Mouse (Mus musculus) liver (tissue): ENCODE measurements around the gene Fbxl5.

Experiments
- DNase-seq: peaks from one replicate; pipeline ENCODE4 v3.0.0-alpha.2; 2020; ENCODE audit warnings: mixed read lengths

The Fbxl5 gene

GRCm38 (mm10) chr5:43821538-43821937 is at the start of gene Fbxl5:
Gene Fbxl5, minus strand, starts transcription at chr5:43821638.
- no peak for DNase-seq

- DNase-seq = peak; percentile 19
These were observed 47.5 kb upstream of the Fbxl5 start for GRCm38 (mm10) chr5:43868711-43869600.

DNA sequence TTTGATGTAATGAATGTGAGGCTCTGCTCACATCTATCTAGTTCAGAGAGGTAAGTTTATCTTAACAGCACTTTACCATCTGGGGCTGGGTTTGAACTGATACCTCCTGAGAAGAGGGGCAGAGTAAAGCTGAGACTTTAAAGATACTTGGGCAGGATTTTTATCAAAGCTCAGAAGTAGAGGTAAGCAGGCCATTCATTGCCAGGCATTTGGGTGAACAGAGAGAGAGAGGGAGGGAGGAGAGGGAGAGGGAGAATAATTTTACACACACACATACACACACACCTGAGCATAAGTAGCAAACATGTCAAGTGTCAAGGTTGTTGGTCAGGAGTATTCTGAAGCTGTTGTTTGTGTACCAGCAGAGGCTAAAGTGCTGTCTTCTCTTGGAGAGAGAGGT is 46.8 kb upstream of the Fbxl5 start, which contains the start of gene Cd38:
TSS of gene Cd38 (plus strand) at position 301 of the 400 bp plus-strand sequence.
- DNase-seq = no peak

DNA sequence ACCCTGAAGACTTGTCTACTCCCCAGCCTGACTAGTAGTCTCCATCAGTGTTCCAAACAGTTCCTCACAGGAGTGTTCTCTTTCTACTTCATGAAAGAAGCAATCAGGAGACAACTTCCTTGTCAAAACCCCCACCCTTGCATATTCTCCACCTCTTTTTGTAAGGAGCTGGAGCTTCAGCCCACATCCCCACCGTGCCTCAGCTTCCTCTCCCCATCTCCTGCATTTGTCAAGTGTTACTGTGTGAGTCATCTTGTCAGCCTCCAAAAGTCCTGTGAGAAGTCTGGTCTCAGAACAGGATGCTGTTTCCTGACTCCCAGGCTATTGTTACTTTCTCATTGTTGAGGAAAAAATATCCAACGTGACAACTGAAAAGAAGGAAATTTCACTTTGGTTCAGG is 43.9 kb upstream of the Fbxl5 start:
- no peak for DNase-seq

DNA sequence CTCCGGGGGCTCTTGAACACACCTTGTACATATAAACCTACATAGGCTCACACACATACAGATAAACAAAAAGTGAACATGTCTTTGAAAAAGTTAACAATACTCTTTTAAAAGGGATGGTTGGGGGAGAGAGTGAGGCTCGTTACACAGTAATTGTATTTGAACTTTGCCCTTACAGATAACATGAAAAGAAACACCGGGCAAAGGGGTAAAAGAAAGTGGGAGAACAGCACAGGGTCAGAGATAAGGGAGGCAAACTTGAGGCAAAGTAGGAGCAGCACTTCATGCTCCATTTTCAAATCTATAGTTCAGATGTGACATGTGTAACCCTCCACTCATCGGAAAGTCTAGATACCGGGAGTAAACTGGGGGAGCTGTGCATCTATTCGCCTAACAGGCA is 42.2 kb upstream of the Fbxl5 start:
- no peak for DNase-seq

DNA sequence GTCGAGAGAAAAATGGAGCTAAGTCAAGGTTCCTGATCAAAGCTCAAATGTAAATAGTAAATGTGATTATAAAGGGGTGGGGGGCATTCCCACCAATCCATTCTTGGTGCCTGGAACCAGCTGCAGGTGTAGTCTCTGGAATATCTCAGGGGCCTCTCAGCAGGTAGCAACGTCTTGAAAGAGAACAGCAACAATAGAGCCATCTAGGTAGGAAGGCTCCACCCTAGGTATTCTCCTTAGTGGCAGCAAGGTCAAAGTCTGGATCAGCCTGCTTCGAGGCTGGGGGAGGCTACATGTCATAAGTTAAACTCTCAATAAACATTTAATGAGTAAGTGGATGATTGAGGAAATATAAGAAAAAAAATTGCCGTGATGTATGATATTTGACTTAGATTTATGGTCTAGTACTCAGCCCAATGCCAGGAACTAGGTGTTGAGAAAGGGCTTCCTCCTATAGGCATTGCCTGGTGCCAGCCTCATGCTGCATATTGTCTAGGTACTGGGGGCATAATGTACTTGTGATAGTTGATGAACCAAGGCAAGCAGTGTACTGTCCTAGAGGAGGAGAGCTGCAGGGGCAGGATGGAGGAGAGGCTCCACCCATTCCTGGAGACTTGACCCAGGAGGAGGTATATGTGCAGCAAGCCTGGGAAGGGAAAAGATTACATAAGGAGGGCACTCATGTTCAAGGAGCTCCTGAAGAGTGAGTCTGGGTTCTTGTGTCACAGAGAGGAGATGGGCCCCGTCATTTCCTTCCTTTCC is 39.4 kb upstream of the Fbxl5 start:
- DNase-seq = no peak

DNA sequence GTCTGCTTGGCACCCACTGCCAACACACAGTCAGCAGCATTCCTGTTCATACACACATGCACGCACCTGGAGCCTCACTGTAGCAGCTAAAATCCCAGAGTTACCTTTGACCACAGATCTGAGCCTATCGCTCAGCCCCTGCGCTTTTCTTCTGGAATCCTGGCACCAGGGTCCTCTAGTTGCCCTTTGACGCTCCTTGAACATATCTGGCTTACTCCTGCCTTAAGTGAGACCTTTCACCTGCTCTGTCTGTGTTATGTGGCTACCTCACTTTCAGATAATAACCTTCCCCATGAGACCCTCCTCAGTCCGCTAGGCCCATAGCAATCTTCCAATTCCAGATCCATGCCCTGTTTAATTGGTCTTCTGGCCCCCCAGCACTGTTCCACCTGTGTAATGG is 38.7 kb upstream of the Fbxl5 start:
- DNase-seq = no peak

DNA sequence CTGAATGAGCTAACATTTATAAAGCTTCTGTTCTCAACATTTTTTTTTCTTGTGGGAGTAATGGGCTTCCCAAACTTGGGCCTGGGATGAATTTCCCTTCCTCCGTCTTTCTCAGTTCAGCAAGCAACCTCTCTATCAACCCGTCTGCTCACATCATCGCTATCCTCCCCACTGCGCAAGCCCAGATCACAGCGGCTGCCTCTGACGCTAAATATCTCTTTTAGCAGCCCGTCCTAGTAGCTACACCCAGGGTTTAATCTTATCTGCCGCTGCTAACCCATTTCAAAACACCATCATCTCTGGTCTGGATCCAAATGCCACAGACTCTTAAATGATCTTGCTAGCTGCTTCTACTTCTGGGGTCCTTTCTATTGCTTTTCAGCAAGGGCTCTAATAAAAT is 38.2 kb upstream of the Fbxl5 start:
- no peak for DNase-seq

DNA sequence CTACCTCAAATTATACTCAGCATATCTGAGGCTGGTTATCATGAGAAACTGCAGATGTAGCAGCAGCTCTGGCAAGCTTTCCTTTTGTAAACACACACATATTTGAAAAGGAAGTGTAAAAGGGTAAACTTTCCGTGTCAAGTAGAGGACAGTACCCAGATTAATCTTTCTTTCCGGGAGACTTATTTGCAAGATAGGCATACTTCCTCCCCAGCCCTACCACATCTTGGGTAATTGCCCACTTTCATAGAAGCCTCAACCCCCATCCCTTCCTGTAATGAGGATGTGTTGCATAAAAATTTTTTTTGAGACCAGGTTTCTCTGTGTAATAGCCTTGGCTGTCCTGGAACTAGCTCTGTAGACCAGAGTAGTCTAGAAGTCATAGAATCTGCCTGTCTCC is 34.3 kb upstream of the Fbxl5 start:
- no peak for DNase-seq

DNA sequence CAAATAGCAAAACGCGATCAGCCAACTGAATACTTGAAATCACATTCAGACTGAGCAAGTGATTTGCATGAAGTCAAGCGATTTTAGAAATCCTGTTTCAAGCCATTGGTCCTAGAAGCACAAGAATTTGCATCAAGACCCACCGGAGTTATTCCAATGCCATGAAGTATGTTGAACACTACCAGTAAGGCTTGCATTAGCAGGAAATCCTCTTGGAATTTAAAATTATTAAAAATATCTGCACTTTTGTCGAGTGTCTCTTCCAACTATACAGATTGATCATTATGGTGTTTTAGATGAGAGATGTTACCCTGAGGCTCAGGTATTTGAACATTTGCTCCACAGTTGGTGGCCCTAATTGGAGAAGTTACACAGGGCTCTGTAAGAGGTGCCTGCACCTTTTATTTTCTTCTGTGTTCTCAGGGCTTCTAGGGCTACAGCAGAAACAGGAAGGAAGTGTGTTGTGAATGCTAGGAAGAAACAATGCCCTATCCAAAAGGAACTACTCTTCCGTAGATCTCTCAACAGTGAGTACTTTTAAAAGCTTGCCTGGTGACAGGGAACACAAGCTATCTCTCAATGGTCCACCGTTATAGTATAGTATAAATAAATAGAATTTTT is 32.5 kb upstream of the Fbxl5 start:
- no peak for DNase-seq

DNA sequence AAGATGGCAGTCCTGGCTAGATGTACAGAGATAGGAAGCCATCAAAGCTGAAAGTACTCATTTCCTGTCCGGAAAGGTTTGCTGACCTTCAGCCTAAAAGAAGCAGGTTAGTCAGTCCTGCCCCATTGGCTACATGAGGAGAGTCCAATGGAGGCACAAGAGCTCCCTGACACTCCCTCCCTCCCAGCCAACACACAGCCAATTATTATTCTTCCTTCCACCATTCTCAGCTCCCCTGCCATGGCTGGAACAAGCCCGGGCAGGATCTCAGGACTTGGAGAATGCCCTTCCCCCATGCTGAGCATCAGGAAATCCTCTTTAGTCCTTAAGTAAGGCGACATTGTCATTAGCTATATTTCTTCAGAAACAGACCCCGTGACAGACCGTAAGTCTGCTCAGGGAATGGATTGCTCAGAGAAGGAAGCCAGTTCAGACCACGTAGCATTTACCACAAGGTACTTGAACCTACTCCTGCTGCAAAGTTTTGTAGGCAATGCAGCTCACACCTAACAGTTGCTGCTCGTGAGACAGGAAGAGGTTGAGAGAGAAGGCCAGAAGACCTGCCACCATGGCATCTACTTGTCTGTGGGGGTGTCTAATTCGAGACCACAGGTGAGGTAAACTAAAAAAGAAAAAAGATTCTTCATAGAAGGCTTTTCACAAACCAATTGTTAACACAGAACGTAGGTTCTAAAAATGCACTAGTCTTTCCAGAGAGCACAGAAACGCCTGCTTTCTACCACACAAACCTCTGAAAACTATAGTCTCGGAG is 31.8 kb upstream of the Fbxl5 start:
- no peak for DNase-seq

DNA sequence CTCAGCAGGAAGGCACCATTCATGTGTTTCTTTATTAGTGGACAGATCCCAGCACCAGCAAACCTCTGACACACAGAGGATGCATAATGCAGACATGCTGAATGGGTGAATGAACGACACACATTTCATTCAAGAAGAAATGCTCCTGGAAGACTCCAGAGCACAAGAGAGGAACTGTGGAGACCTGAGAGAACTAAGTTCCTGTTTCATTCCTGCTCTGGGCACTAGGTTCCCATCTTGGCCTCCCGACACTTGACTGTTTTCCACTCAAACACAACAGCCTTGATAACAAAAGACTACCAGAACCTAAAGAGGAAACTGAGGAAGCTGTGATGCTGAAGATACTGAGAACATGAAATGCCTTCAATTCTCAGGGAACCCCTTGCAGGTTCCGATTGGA is 26.8 kb upstream of the Fbxl5 start:
- no peak for DNase-seq

GRCm38 (mm10) chr5:43847555-43847954 is 26.1 kb upstream of the Fbxl5 start:
- DNase-seq = no peak

DNA sequence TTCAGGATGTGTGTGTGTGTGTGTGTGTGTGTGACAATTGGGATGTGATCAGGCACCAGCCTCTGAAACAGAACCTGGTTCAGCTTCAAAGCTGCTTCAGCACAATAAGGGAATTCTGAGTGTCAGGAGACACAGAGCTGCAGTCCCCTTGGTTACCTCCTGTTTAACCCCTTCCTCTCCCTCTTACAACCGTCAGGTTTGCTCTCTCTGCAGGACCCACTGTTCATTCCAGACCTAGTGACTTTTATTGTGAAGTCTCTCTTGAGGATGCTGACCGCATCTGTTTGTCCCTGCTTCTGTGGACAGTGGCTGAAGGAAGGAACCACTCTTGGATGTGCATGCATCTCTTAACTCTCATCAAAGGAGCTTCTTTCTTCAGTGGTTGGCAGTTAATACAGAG is 24.8 kb upstream of the Fbxl5 start:
- DNase-seq = no peak

- DNase-seq = no peak
These were observed 24.2 kb upstream of the Fbxl5 start for GRCm38 (mm10) chr5:43845646-43846045.

DNA sequence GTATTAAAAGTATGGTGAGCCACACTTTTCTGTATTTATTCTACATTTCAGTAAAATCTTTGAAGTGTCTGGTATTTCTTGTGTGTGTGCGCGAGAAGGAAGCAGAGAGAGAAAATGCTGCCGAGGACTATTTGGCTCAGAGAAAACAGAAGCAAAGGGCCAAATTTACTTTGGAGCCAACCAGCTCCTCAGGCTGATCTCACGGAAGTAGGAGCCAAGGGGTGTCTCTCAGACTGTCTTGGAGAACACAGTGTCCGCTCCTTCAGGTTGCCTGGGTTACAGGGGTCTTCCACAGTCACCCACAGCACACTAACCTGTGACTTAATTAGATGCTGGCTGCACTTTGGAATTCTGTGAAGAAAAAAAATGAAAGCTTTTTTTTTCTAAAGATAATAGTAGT is 23.6 kb upstream of the Fbxl5 start:
- no peak for DNase-seq

DNA sequence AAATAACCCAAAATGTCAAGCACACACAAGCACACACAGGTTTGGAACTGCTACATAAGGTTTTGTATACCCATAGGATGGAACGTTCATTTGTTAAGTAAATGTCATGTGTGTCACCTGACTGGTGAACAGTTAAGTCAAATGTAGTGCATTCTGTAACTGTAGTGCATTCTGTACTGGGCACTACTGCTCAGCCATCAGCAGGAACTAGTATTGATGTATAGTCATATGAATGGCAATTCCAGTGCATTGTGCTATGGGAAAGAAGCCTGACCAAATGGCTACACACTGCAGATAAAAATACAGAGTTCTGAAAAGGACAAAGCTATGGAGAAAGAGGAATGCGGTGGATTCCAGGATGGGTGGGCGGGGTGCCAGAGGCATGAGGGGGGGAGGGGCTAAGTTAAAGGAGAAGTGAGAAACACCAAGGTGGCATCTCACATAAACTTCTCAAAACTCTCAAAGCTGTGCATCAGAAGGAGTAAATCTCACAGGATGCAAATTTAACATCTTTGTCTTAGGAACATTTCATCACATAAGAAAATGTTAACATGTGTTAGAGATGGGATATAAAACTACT is 21.2 kb upstream of the Fbxl5 start:
- DNase-seq = no peak

DNA sequence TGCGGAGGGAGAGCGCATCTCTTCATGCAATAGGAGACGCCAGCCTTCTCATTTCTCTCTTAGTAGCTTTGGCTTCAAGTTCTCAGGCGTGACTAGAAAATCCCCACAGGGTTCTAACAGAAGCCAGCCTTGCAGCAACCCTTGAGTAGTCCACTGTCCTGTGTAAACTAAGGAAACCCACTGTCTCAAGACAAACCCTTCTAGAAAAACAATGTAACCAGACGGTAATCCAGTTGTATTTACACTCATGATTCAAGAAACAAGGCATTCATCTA is 20.5 kb upstream of the Fbxl5 start:
- no peak for DNase-seq

GRCm38 (mm10) chr5:43841144-43842010 is 19.9 kb upstream of the Fbxl5 start:
- peak; percentile 35 for DNase-seq

DNA sequence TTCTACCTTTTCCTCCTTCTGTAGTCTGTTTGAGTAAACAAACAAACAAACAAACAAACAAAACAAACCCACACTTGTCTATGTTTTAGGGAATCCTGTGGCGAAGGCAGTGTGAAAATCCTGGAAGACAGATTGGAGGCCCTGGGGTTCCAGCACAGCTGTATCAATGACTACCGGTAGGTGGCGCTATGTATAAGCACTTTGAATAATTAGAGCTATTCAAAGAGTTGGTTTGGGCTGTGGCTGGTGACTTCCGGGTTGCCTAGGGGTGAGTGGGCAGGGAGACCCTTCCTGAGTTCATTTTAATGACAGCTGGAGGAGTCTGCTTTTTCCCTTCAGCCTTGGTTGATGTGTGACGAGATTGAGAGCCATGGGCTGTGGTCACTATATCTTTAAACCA is 15.9 kb upstream of the Fbxl5 start:
- DNase-seq = peak; percentile 40

DNA sequence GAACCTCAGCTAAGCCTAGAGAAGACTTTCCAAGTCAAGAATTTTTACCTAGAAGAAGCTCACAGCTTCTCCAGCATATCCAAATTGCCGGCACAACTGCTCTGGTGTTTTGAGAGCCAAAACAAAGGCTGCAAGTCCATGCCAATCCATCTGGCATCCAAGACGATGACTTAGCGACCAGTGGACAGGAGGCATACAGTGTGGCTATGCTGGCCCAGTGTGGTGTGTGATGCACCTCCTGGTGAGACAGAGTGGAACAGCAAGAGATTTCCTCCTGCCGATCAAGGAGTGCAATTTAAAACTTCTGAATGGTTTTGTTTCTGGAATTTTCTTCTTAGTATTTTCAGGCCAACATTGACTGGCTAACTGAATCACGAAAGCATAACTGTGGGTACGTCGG is 15.2 kb upstream of the Fbxl5 start:
- no peak for DNase-seq

DNA sequence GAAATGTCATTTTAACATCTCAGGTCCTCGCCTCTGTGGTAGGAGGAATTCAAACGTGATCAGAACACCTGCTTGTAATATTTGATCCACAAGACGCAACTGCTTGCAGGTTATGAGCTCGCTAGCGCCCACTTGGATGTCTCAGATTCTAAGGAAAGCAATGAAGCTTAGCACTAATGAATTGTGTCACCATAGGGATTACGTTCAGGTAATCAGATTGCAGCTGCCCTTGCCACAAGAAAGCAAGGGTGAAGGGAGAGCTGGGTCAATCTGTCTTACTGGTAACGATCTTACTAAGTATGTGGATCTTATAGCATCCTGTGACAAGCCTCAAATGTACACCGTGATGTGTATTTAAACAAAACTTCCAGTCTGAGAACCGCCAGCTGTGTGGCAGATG is 5.9 kb upstream of the Fbxl5 start:
- no peak for DNase-seq
